Mouse (Mus musculus): ENCODE results near the gene Prkcg. TPM values are rescaled to one million over a fixed set of nuclear protein-coding genes. Genes with fewer than 3 reads are reported as not detected.
A peak's percentile ranks its signal among the peaks of the same experiment; 100 is the strongest.

Prkcg gene
- polyA plus RNA-seq, 1 experiment, result 148 TPM

- no peak for TF ChIP-seq CTCF (IDR thresholded peaks at IDR 0.05; ENCODE audit: extremely low read depth, insufficient read depth, low read length)
- no peak for TF ChIP-seq POLR2A (IDR thresholded peaks at IDR 0.05; ENCODE audit: extremely low read depth, insufficient read depth, low read length)
- Histone ChIP-seq H3K4me1 (ENCODE audit: control insufficient read depth, insufficient read depth, low read length) (no peaks in the 10 kb centered on the region), H3K4me3 (ENCODE audit: insufficient read depth, low read length) (peak overlapping the region; percentile 89; the same call in 1 of the 2 replicates), H3K27ac (ENCODE audit: insufficient read depth, low read length) (no peak overlapping the region)
Observed at GRCm38 (mm10) chr7:3331171-3331570, 42.2 kb downstream of the Prkcg start.

GRCm38 (mm10) chr7:3331581-3332223 lies 42.7 kb downstream of the Prkcg start:
- no peak for TF ChIP-seq CTCF (IDR thresholded peaks at IDR 0.05; ENCODE audit: extremely low read depth, insufficient read depth, low read length)
- TF ChIP-seq POLR2A (IDR thresholded peaks at IDR 0.05; ENCODE audit: extremely low read depth, insufficient read depth, low read length), result no peak; the same call in 1 of the 2 replicates
- Histone ChIP-seq H3K4me1 (ENCODE audit: control insufficient read depth, insufficient read depth, low read length) (no peaks in the 10 kb centered on the region), H3K27ac (ENCODE audit: insufficient read depth, low read length) (peak overlapping the region; percentile 88), H3K4me3 (ENCODE audit: insufficient read depth, low read length) (peak overlapping the region; percentile 89)

- H3K4me1 ChIP-seq (ENCODE audit: control insufficient read depth, insufficient read depth, low read length), result no peaks in the 10 kb centered on the region
- peak overlapping the region; percentile 89 for H3K4me3 ChIP-seq (ENCODE audit: insufficient read depth, low read length)
- TF ChIP-seq CTCF (IDR thresholded peaks at IDR 0.05; ENCODE audit: extremely low read depth, insufficient read depth, low read length), result no peak
- TF ChIP-seq POLR2A (IDR thresholded peaks at IDR 0.05; ENCODE audit: extremely low read depth, insufficient read depth, low read length), result no peak
- H3K27ac ChIP-seq (ENCODE audit: insufficient read depth, low read length), result peak overlapping the region; percentile 88
Observed at GRCm38 (mm10) chr7:3332224-3332615, 43.2 kb downstream of the Prkcg start.

GRCm38 (mm10) chr7:3332619-3333521 lies 43.9 kb downstream of the Prkcg start, which contains the start of gene Cacng7:
TSS of gene Cacng7 (plus strand) at chr7:3332955.
- H3K27ac ChIP-seq (ENCODE audit: insufficient read depth, low read length), result peak within 1 kb of the TSS; percentile 88
- H3K4me1 ChIP-seq (ENCODE audit: control insufficient read depth, insufficient read depth, low read length), result no peaks in the 10 kb centered on the region
- peak within 1 kb of the TSS; percentile 89 for H3K4me3 ChIP-seq (ENCODE audit: insufficient read depth, low read length)
- TF ChIP-seq POLR2A (IDR thresholded peaks at IDR 0.05; ENCODE audit: extremely low read depth, insufficient read depth, low read length) (peak; percentile 52; the same call in 1 of the 2 replicates), CTCF (IDR thresholded peaks at IDR 0.05; ENCODE audit: extremely low read depth, insufficient read depth, low read length) (no peak)

- H3K27ac ChIP-seq (ENCODE audit: insufficient read depth, low read length), result no peak overlapping the region
- no peak for TF ChIP-seq POLR2A (IDR thresholded peaks at IDR 0.05; ENCODE audit: extremely low read depth, insufficient read depth, low read length)
- peak overlapping the region; percentile 89 for H3K4me3 ChIP-seq (ENCODE audit: insufficient read depth, low read length)
- H3K4me1 ChIP-seq (ENCODE audit: control insufficient read depth, insufficient read depth, low read length), result no peaks in the 10 kb centered on the region
Observed at GRCm38 (mm10) chr7:3333542-3333941, 44.6 kb downstream of the Prkcg start.

GRCm38 (mm10) chr7:3336412-3336811 lies 47.4 kb downstream of the Prkcg start:
- Histone ChIP-seq H3K4me3 (ENCODE audit: insufficient read depth, low read length) (no peak overlapping the region), H3K27ac (ENCODE audit: insufficient read depth, low read length) (no peak overlapping the region), H3K4me1 (ENCODE audit: control insufficient read depth, insufficient read depth, low read length) (peaks cover 2% of the 10 kb centered on the region; the same call in 1 of the 2 replicates)
- TF ChIP-seq CTCF (IDR thresholded peaks at IDR 0.05; ENCODE audit: extremely low read depth, insufficient read depth, low read length) (no peak), POLR2A (IDR thresholded peaks at IDR 0.05; ENCODE audit: extremely low read depth, insufficient read depth, low read length) (no peak)

GRCm38 (mm10) chr7:3338286-3338935 lies 49.4 kb downstream of the Prkcg start:
- no peak for TF ChIP-seq POLR2A (IDR thresholded peaks at IDR 0.05; ENCODE audit: extremely low read depth, insufficient read depth, low read length)
- TF ChIP-seq CTCF (IDR thresholded peaks at IDR 0.05; ENCODE audit: extremely low read depth, insufficient read depth, low read length), result no peak
- no peak overlapping the region for H3K27ac ChIP-seq (ENCODE audit: insufficient read depth, low read length)
- H3K4me3 ChIP-seq (ENCODE audit: insufficient read depth, low read length), result no peak overlapping the region
- H3K4me1 ChIP-seq (ENCODE audit: control insufficient read depth, insufficient read depth, low read length), result peaks cover 2% of the 10 kb centered on the region; the same call in 1 of the 2 replicates

- no peak overlapping the region for H3K4me3 ChIP-seq (ENCODE audit: insufficient read depth, low read length)
- H3K27ac ChIP-seq (ENCODE audit: insufficient read depth, low read length), result no peak overlapping the region
- no peak for TF ChIP-seq POLR2A (IDR thresholded peaks at IDR 0.05; ENCODE audit: extremely low read depth, insufficient read depth, low read length)
- TF ChIP-seq CTCF (IDR thresholded peaks at IDR 0.05; ENCODE audit: extremely low read depth, insufficient read depth, low read length), result no peak
- peaks cover 2% of the 10 kb centered on the region; the same call in 1 of the 2 replicates for H3K4me1 ChIP-seq (ENCODE audit: control insufficient read depth, insufficient read depth, low read length)
Observed at GRCm38 (mm10) chr7:3339010-3339409, 50.0 kb downstream of the Prkcg start.

- TF ChIP-seq POLR2A (IDR thresholded peaks at IDR 0.05; ENCODE audit: extremely low read depth, insufficient read depth, low read length), result no peak
- TF ChIP-seq CTCF (IDR thresholded peaks at IDR 0.05; ENCODE audit: extremely low read depth, insufficient read depth, low read length), result no peak
- H3K27ac ChIP-seq (ENCODE audit: insufficient read depth, low read length), result no peak overlapping the region
- no peak overlapping the region for H3K4me3 ChIP-seq (ENCODE audit: insufficient read depth, low read length)
- H3K4me1 ChIP-seq (ENCODE audit: control insufficient read depth, insufficient read depth, low read length), result peaks cover 2% of the 10 kb centered on the region; the same call in 1 of the 2 replicates
Observed at GRCm38 (mm10) chr7:3343861-3344260, 54.9 kb downstream of the Prkcg start.

Measured in cortical plate, adult 2 months (tissue).